Mouse (Mus musculus): Measurements from ENCODE around the gene Casz1. TPM values are rescaled to one million over a fixed set of nuclear protein-coding genes. Genes with fewer than 3 reads are reported as not detected.

Casz1 gene
- total and polyA plus RNA-seq, 2 experiments from 2014 or later = 2.3 to 6.3 TPM

DNA sequence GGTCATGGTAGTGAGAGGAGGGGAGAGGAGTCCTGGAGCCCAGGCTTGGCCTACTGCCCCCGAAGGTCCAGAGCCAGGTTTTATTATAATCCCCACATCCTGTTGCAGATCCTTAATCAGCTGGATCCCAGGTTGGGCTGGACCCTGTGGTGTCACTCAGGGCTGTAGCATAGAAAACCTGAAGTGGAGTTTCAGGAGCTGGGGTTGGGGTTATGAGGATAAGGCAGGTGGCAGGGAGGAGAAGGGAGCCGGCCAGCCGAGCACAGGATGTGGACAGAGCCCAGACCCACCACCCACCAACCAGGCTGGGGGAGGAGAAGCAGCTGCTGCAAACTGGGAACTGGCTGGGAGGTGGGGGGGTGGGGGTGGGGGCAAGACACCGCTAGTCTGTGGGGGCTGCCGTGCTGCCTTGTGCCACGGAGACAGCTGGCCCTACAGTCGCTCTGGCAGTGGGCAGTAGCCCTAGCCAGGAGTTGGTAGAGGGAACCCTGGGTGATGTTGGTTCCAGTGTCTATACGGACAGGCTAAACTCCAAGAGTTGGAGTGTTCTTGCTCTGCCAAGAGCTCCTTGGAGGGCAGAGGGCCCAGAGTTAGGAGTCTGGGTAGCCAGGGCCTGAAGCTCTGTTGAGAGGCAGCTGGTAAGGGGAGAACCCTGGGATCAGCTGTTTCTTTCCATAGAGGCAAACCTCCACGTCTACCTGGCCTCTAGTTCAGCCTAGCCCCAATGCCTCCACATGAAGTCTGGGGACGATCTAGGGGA, 110.8 kb downstream of the Casz1 start:
- Histone ChIP-seq H3K27ac (peak overlapping the region; percentile 41; the same call in 1 of the 2 replicates), H3K4me3 (ENCODE audit: low read length) (no peak overlapping the region), H3K9ac (replicated peaks; ENCODE audit: low read length) (no peak overlapping the region), H3K4me1 (ENCODE audit: insufficient read depth, low read length) (0 out of 2 replicates have a peak, but pooled peaks cover 7% of the 10 kb centered on the region), H3K27me3 (ENCODE audit: insufficient read depth, low read length) (peaks cover 9% of the 10 kb centered on the region), H3K9me3 (ENCODE audit: low read length) (no peaks in the 10 kb centered on the region), H3K4me2 (ENCODE audit: low read depth, low read length) (no peak overlapping the region), H3K36me3 (ENCODE audit: insufficient read depth, low read length) (no peaks in the 10 kb centered on the region)
- 35% methylated on average over 10 of the region's 10 CpGs for WGBS
- ATAC-seq = peak; percentile 86
- peak; percentile 89 for DNase-seq (ENCODE audit: low spot score)
- TF ChIP-seq CTCF (IDR thresholded peaks at IDR 0.05; ENCODE audit: low read depth) = no peak

DNA sequence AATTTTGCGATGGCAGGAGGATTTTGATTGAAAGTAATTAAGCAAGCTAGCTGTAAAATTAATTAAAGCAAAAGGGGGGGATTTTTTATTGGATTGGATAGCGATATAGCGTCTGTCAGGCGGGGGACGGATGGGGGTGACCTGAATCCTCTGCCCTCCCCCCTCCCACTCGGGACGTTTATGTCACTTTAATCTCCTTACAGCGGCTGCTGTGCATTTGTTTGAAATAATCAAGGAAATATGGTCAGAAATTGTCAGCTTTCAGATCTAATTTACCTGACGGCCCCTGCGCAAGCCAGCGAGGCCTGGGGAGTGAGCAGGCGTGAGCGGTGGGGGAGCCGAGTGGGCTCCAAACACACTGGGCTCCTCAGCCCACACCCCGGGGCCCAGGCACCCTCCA, 111.6 kb downstream of the Casz1 start:
- DNase-seq (ENCODE audit: low spot score) = no peak

DNA sequence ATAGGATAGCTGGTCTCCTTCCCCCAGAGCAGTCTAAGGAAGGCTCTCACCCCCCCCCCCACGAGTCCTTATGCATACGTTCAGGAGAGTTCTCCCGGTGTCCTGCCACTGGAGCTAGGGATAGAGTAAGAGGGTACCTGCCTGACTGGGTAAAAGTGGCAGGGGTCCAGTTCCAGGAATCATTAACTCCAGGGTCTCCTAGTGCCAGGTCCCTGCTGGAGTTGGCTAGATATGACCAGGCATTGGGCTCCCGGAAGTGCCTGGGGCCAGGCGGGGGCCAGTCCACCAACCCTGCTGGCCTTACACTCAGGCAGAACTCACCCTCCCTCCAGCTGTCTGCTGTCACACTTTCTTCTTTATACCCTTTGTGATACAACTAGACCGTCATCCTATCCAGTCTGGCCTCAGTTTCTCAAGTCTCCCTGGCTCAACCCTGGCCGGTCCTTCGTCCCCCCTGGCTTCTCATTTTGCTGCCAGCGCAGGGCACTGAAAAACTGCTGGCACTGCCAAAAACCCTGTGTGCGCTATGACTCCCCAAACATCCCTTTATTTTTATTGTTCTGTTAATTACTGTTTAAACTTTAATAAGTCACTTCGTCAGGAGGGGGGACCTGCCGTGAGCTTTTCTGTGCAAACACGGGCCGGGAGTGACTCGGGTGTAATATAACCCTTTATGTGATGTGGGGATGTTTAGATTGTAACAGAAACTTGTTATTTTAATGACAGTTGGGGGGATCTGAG, 114.6 kb downstream of the Casz1 start:
- ATAC-seq = no peak
- Histone ChIP-seq H3K9ac (replicated peaks; ENCODE audit: low read length) (no peak overlapping the region), H3K9me3 (ENCODE audit: low read length) (no peaks in the 10 kb centered on the region), H3K4me1 (ENCODE audit: insufficient read depth, low read length) (0 out of 2 replicates have a peak, but pooled peaks cover 7% of the 10 kb centered on the region), H3K27me3 (ENCODE audit: insufficient read depth, low read length) (peaks cover 13% of the 10 kb centered on the region), H3K27ac (no peak overlapping the region), H3K36me3 (ENCODE audit: insufficient read depth, low read length) (no peaks in the 10 kb centered on the region), H3K4me2 (ENCODE audit: low read depth, low read length) (no peak overlapping the region), H3K4me3 (ENCODE audit: low read length) (no peak overlapping the region)
- no peak for DNase-seq (ENCODE audit: low spot score)
- WGBS = 49% methylated on average over 15 of the region's 15 CpGs
- TF ChIP-seq CTCF (IDR thresholded peaks at IDR 0.05; ENCODE audit: low read depth) = no peak

More for the DNA sequence above, 111.6 kb downstream of the Casz1 start:
- Histone ChIP-seq H3K9me3 (ENCODE audit: low read length) (no peaks in the 10 kb centered on the region), H3K4me2 (ENCODE audit: low read depth, low read length) (no peak overlapping the region), H3K27me3 (ENCODE audit: insufficient read depth, low read length) (peaks cover 9% of the 10 kb centered on the region), H3K4me1 (ENCODE audit: insufficient read depth, low read length) (0 out of 2 replicates have a peak, but pooled peaks cover 7% of the 10 kb centered on the region), H3K36me3 (ENCODE audit: insufficient read depth, low read length) (no peaks in the 10 kb centered on the region), H3K4me3 (ENCODE audit: low read length) (no peak overlapping the region), H3K9ac (replicated peaks; ENCODE audit: low read length) (no peak overlapping the region), H3K27ac (no peak overlapping the region)
- TF ChIP-seq CTCF (IDR thresholded peaks at IDR 0.05; ENCODE audit: low read depth) = no peak
- WGBS = 57% methylated on average over 15 of the region's 15 CpGs
- ATAC-seq = no peak

GRCm38 (mm10) chr4:148920610-148921009, 116.4 kb downstream of the Casz1 start:
- no peaks in the 10 kb centered on the region for H3K36me3 ChIP-seq (ENCODE audit: insufficient read depth, low read length)
- H3K9me3 ChIP-seq (ENCODE audit: low read length) = no peaks in the 10 kb centered on the region
- peaks cover 13% of the 10 kb centered on the region for H3K27me3 ChIP-seq (ENCODE audit: insufficient read depth, low read length)
- no peak overlapping the region for H3K4me2 ChIP-seq (ENCODE audit: low read depth, low read length)
- ATAC-seq (no peak), DNase-seq (ENCODE audit: low spot score) (no peak)
- no peak overlapping the region for H3K4me3 ChIP-seq (ENCODE audit: low read length)
- H3K4me1 ChIP-seq (ENCODE audit: insufficient read depth, low read length) = 0 out of 2 replicates have a peak, but pooled peaks cover 5% of the 10 kb centered on the region
- 48% methylated on average over 11 of the region's 11 CpGs for WGBS
- H3K9ac ChIP-seq (replicated peaks; ENCODE audit: low read length) = no peak overlapping the region
- no peak for TF ChIP-seq CTCF (IDR thresholded peaks at IDR 0.05; ENCODE audit: low read depth)
- no peak overlapping the region for H3K27ac ChIP-seq

DNA sequence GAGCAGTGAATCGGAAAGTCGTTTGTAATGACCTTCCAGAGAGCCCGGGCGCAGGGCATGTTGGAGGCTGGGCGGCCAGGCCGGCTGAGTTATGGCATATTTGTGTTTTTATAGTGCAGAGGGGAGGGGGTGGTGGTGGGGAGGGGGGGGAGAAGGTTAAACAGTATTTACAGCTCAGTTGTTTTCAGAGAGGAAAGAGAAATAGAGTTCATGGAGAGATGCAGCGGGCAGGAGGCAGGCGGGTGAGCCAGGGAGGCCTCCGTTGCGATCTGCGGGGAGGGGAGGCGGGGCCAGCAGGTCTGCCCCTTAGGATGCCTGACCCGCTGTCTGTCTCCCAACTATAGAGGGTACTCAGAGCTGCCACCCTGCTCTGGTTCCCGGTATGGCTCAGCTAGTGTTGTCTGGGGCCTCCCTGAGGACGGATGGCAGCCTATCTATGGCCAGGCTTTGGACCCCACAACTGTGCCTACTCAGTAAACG, 118.0 kb downstream of the Casz1 start:
- ATAC-seq (0 out of 2 replicates have a peak, but pooled peaks have one; percentile 19), DNase-seq (ENCODE audit: low spot score) (no peak)
- 15% methylated on average over 15 of the region's 16 CpGs for WGBS
- peak overlapping the region; percentile 30; the same call in 1 of the 2 replicates for H3K4me2 ChIP-seq (ENCODE audit: low read depth, low read length)
- H3K4me1 ChIP-seq (ENCODE audit: insufficient read depth, low read length) = 0 out of 2 replicates have a peak, but pooled peaks cover 6% of the 10 kb centered on the region
- no peaks in the 10 kb centered on the region for H3K9me3 ChIP-seq (ENCODE audit: low read length)
- H3K27ac ChIP-seq = 0 out of 2 replicates have a peak overlapping the region, but pooled peaks have one; percentile 2
- H3K9ac ChIP-seq (replicated peaks; ENCODE audit: low read length) = no peak overlapping the region
- H3K27me3 ChIP-seq (ENCODE audit: insufficient read depth, low read length) = peaks cover 11% of the 10 kb centered on the region
- 0 out of 2 replicates have a peak, but pooled peaks have one; percentile 1 for TF ChIP-seq CTCF (IDR thresholded peaks at IDR 0.05; ENCODE audit: low read depth)
- H3K4me3 ChIP-seq (ENCODE audit: low read length) = peak overlapping the region; percentile 6; the same call in 1 of the 2 replicates
- no peaks in the 10 kb centered on the region for H3K36me3 ChIP-seq (ENCODE audit: insufficient read depth, low read length)

GRCm38 (mm10) chr4:148923414-148923813, 119.2 kb downstream of the Casz1 start:
- ATAC-seq = no peak
- 0 out of 2 replicates have a peak, but pooled peaks cover 7% of the 10 kb centered on the region for H3K4me1 ChIP-seq (ENCODE audit: insufficient read depth, low read length)
- H3K9ac ChIP-seq (replicated peaks; ENCODE audit: low read length) = no peak overlapping the region

More at GRCm38 (mm10) chr4:148923414-148923813, 119.2 kb downstream of the Casz1 start:
- H3K9me3 ChIP-seq (ENCODE audit: low read length) = no peaks in the 10 kb centered on the region
- TF ChIP-seq CTCF (IDR thresholded peaks at IDR 0.05; ENCODE audit: low read depth) = no peak
- no peak overlapping the region for H3K4me3 ChIP-seq (ENCODE audit: low read length)
- 67% methylated on average over 9 of the region's 9 CpGs for WGBS
- no peak overlapping the region for H3K27ac ChIP-seq
- no peak overlapping the region for H3K4me2 ChIP-seq (ENCODE audit: low read depth, low read length)
- no peaks in the 10 kb centered on the region for H3K36me3 ChIP-seq (ENCODE audit: insufficient read depth, low read length)
- DNase-seq (ENCODE audit: low spot score) = no peak
- peaks cover 8% of the 10 kb centered on the region; the same call in 1 of the 2 replicates for H3K27me3 ChIP-seq (ENCODE audit: insufficient read depth, low read length)

All from hindbrain, postnatal 0 days (tissue).